Mouse (Mus musculus): Measurements from ENCODE around the gene Gm10300. TPM values are rescaled to one million over a fixed set of nuclear protein-coding genes. Genes with fewer than 3 reads are reported as not detected.

Gm10300 gene
- total RNA-seq, 2 experiments from 2014 or later: not detected

DNA sequence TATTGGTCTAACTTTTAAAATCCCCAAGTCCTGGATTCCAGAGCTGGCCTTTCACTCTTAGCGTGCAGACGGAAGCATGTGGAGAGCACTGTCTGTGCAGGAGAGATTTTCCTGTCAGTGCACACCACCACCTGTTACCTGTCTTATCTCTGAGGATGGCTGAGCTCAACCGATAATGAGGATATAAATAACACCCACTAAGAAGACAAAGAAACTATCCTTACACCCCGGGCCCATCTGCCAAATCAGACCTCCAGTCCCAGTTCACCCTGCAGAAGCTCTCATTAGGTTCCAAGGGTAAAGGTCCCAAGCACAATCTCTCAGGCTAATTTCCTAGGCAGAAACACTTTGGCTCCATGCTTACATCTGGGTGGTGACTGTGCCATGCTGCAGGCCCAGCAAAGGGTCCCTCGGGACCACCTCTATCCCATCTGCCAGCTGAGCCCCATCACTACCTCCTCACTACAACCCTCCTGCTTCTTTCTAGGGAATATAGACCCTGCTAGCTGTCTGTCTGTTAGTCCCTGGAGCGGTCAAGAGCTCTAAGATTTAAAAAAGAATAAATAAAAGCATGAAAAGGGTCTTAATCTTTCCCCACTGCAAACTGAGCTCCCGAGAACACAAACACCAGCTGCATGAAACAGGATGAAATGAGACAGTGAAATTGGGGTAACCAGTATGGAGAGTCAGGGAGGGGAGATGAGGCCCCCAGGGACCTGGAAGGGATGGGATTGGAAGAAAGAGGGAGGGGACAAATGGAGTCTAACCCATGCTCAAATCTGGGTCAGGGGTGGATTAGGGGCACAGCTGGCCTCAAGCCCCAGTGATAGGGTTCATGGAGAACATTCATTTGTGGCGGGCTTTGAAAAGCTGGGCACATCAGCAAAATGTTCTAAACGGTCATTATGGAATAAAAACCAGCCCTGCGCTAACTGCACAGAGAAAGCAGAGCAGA lies 22.9 kb upstream of the Gm10300 start:
- no peak for DNase-seq (ENCODE audit: low spot score in 2 of 2)

DNA sequence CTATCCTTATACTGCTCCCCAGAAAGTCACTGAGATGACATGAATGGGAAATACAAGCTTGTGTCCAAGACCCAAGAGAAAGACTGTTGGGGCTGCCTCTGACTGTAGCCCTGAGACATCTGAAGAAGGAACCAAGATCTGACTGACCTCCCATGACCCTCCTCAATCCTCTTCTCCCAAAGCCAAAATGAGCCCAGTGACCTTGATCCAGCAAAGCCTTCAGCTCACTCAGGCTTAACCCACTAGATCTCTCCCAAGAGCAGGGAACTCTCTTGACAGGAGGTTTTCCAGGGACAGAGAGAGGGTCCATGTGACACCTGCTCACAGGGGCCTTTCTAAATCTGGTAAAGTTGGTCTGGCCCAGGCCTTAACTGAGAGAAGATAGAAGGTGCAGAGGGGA lies 17.2 kb upstream of the Gm10300 start:
- no peak for DNase-seq (ENCODE audit: low spot score in 2 of 2)

DNA sequence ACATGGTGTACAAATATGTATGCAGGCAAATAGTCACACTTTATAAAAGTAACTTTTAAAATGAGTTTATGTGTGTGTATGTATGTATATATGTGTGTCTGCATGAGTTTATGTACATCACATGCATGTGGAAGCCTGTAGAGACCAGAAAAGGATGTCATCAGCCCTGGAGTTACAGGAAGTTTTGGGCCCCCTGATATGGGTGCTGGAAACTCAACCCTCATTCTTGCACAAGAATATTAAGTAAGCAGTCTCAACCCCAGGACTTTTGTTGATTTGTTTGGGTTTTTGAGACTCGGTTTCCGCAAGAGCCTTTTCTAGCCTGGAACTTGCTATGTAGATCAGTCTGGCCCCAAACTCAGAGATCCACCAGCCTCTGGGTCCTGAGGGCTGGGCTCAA lies 15.0 kb upstream of the Gm10300 start:
- no peak for DNase-seq (ENCODE audit: low spot score in 2 of 2)

DNA sequence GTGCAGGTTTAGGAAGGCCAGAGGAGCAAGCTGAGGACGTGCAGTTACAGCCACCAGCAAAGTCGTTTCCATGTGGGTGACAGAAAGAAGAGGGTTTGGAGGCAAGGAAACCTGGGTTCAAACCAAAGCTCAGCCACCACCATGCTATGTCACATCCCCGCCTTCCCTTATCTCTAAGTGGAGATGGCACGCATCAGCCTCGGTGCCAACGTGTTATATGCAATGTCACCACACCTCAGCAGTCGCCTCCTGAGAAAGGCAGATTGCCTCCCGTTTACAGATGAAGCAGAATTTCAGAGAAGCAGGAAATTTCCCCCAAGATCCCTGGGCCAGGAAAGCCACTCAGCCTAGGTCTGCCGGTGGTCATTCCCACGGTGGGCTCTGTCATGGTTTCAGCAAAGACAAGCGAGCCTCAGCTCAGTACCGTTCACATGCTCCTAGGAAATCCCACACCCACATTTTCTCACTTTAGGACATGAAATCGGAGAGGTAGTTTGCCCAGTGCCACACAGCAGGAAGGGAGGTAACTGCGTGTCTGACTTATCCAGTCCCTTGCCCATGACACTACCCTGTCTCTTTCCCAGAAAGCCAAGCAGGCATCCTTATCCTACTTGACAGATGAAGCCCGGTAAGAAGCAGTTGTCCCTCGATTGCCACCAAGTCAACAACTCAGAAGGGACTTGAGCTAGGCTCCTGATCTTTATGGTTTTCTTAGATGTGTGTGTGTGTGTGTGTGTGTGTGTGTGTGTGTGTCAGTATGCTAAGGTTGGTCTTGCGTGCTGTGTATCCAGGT lies 14.3 kb upstream of the Gm10300 start:
- no peak for DNase-seq (ENCODE audit: low spot score in 2 of 2)

DNA sequence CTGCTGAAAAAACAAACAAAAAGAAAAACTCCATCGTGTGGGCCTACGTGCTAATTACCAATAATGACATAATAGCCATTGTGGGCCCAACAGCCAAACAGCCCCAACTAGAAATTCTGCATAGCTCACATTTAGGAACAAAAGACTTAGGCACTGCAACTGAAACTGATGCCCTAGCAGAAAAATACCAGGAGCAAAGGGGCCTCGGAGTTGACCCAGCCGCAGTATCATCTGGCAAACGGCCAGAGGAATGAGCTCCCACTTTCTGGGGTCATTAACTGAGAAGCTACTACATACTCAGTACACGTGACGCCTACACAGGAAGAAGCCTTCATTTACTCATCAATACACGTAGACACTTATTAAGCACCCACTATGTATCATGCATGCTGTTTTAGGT lies 12.2 kb upstream of the Gm10300 start:
- DNase-seq (ENCODE audit: low spot score in 2 of 2): no peak

DNA sequence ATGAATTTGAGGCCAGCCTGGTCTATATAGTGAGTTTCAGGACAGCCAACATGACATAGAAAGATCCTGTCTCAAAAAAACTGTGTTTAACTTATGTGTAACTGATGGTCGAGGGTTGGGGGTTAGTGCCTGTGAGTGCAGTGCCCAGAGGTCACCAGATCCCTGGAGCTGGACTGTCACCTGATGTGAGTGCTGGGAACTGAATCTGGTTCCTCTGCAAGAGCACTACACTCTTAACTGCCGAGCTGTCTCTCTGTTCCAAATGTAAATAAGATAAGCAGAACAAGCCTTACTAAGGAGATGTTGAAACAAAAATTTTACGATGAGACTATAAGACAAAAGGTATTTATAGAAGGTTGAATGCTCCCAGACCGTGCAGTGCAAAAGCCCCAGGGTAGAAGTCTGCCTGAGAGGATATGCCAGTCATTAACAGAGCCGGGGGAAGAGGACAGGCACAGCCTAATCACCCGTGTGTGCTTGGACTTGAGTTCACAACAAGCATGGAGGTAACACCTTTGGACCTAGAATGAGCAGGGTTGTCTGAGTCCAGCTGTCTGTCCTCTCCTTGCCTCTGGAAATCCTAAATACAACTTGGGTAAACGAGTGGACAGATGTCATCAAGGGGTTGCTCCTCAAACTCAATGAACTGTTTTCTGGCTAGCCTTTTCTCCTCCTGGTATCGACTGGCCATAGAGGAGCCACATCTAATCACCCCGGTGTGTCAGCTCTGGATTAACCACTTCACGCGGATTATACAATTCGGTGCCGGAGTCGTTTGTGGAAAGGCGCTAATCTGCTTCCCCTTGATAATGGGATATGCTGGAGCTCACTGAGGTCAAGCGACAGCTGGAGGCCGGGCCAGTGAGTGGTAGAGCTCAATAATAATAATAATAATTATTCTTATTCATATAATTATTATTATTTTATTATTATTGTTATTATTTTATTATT lies 11.3 kb upstream of the Gm10300 start:
- DNase-seq (ENCODE audit: low spot score in 2 of 2): no peak

DNA sequence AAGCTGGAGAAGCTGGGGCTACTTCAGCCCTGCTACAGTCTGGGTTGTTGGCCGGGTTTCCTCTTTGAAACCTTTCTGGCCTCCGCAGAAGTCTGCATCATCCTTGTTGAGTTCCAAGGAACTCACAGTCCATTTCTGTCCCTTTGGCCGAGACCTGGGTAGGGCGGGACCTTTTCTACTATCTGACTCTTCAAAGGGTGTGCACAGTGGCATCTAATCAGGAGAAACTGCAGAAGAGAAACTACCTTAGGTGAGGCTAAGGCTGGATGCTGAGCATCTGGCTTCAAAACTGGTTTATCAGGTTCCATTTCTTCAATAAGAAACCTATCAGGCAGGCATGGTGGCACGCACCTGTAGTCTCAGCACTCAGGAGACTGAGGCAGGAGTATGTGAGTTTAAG lies 9.9 kb upstream of the Gm10300 start:
- DNase-seq (ENCODE audit: low spot score in 2 of 2): no peak

DNA sequence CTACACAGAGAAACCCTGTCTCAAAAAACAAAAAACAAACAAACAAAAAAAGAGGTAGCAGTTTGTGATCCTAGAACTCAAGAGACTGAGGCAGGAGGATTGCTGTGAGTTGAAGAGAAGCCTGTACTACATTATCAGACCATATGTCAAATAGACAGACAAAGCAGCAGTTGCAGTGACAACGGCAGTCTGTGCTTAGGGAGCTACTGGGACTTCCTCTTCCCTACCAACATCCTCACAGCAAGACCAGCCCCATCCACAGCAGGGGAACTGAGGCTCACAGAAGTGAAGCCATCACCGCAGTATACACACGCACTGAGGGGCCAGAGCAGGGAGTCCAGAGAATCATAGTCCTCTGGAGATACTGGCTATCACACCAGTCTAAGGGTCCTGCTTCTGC lies 8.9 kb upstream of the Gm10300 start:
- DNase-seq (ENCODE audit: low spot score in 2 of 2): no peak

DNA sequence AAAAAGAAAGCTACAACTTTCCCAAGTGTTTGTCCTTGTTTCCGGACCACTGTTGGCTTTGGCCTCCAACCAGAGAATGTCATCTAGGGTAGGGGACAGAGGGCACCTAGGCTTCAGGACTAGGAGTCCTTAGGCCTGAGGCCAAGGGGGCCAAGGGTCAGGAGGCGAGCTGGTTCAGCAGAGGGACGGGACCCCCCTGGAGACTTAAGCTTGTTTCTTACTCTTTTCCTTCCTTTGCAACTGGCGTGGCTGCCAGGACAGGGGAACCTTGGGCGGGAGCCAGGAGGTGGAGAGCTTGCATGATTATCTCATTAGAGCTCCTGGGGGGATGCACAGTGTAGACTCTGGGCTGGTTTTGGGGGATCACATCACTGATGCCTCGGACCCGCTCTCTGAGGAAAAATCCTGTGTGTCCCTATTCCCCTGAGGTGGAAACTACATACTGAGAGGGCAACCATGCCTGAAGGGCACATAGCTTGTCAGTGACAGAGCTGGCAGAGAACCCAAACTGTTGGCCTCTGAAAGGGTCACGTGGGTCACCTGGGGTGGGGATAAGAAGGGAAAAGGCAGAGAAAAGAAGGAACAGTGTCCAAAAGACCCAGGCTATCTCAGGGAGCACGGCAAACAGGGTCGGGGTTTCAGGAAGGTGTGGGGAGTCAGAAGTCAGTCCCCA lies 8.3 kb upstream of the Gm10300 start:
- DNase-seq (ENCODE audit: low spot score in 2 of 2): no peak

DNA sequence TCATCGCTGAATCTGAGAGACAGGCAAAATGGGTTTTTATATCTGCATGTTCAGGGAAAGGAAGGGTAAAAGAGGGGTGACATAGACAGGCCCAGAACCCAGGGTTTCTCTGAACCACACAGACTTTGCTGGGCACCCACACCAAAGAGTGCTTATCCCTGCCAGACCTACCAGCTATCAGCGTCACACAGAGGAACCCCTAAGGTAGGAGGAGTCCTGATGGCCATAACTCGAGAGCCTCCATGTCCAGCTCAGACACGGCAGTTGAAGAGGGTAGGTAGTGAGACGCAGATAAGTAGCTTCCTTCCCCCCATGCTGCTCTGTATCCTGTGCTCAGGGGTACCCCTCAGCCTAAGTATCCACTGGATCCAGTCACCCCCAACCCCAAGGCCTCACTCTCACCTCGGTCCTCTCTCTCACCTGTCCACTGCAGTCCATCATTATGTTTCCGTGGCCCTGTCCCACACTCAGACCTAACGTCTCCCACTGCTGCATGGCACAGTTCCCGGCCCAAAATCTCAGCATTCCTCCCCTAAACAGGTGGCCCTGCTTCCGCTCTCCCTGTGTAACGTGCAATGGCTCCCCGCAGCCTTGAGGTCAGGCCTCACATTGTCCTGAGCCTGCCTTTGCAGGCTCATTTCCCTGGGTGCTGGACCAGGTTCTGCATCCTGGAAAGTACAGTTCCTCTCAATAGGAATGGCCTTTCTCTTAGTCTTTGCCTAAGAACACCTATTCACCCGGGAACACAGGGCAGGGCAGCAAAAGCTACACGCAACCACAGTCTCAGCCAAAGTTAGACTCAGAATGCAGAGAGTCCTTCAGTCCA lies 7.2 kb upstream of the Gm10300 start:
- no peak for DNase-seq (ENCODE audit: low spot score in 2 of 2)

DNA sequence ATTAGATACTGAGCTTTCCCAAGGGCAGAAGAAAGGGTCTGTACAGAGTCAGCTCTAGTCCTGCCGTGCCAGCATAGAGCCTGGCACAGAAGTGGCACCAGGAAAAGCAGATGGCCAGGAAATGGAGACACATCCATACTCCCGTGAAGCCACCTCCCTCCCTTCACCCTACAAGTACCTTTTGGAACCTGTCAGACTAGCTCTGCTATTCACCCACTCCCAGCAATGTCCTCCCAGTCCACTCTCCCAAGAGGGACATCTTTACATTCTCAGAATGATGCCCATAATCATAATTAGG lies 6.6 kb upstream of the Gm10300 start:
- DNase-seq (ENCODE audit: low spot score in 2 of 2): no peak

DNA sequence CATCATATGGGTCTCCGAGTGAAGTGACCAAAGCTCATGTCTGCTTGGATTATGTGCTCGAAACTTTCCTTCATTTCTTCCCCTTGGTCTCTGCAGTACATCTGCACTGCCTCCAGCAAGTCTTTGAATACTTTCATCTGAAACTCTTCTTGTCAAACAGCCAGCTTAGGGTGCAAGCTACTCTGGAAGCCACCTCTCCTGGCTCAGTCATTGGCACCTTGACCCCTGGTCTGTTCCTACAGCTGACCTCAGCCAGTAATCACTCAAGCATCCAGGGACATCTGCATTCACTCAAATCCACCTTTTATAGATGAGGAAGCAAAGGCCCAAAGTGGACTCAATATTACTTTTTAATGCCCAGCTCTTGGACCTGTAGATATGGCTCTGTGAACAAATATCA lies 2.8 kb upstream of the Gm10300 start:
- no peak for DNase-seq (ENCODE audit: low spot score in 2 of 2)

DNA sequence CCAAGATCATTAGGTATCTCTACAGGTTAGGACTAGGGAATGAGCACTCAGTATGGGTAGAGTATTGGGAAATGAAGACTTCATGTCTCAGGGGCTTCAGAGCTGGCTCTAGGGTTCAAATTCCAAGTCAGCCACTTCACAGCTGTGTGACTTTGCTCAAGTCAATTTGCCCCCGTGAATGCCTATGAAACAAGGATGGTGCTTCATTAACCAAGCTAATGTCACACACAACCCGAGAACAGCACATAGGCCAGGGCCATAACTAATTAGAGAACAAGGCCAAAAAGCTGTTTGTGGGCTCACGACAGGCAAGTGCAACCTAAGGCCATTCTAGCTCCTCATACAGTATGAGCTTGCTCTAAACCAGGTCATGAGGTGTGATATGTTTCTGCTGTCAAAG lies 2.3 kb upstream of the Gm10300 start:
- DNase-seq (ENCODE audit: low spot score in 2 of 2): no peak

DNA sequence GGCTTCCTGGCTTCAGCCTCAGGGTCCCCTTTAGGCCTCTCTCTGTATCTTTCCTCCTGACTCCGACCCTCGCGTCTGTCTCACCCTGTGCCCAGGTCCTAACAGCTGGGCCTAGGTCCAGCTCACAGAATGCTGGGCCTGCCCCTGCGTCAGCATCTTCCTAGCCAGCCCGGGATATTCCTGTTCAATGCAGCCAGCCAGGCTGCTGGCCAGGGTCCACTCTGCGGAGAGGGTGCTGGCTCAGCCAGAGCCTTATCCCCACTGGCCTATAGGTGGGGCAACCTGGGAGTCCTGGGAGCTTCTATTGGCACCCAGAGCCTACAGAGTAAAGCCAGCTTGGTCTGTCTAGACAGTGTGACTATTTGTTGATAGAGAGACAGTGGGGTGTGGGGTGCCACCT lies 1.6 kb upstream of the Gm10300 start:
- DNase-seq (ENCODE audit: low spot score in 2 of 2): no peak

DNA sequence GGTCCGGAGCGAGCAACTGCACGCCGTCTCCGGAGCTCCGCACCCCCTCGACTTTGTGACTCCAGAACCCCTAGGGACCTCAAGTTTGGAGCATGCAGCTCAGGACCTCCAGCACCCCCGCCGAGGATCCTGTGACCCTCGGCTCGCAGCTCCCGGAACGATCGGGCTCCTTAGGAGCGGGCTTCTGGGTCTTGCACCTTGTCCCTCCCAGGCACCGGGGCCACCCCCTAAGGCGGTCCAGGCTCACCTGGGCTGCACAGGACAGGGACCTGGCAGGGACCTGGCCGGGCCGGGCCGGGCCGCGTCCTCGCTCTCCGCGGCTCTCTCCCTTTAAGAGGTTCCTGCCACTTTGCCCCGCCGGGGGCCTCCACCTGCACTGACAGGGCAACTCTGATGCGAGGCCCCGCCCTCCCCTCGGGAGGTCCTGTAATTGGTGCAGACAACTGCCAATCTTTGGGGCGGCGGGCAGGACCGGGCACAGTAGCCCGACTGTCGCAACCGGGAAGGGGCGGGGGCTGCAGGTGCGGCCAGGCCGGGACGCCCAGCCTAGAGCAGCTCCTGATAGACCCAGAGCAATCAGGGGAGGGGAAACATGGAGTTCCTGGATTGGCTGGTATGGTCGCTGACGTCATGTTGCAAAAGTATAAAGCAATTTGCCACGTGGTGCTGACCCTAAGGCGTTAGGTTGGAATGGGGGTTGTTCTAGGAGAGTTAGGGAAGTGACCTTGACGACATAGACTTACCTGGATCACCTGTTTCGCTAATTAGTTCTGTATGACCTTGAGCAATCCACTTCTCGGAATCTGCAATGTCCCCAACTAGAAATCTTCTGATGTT lies 654 bp downstream of the Gm10300 start, which contains the start of gene Epb41:
Gene Epb41 (minus strand): TSS at position 389 of the 837 bp plus-strand sequence.
- peak; percentile 83 to 94 for DNase-seq (ENCODE audit: low spot score in 2 of 2)

DNA sequence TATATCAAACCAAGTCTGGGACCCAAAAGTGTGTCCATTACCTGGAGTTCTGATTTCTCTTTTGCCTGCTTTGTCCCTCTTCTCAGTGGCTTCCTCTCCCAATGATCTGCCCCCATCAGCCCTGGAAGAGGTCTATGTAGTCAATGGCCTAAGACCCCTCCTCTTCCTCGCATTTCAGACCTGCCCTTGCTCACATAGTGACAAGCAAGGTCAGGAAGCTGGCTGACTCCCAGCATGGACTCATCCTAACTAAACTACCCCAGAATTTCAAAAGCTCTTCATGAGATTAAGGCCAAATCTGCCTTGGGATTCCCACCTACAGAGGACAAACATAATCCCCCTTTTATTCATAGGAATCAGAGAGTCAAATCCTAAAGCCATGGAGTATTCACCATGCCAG lies 1.3 kb downstream of the Gm10300 start:
- no peak for DNase-seq (ENCODE audit: low spot score in 2 of 2)

DNA sequence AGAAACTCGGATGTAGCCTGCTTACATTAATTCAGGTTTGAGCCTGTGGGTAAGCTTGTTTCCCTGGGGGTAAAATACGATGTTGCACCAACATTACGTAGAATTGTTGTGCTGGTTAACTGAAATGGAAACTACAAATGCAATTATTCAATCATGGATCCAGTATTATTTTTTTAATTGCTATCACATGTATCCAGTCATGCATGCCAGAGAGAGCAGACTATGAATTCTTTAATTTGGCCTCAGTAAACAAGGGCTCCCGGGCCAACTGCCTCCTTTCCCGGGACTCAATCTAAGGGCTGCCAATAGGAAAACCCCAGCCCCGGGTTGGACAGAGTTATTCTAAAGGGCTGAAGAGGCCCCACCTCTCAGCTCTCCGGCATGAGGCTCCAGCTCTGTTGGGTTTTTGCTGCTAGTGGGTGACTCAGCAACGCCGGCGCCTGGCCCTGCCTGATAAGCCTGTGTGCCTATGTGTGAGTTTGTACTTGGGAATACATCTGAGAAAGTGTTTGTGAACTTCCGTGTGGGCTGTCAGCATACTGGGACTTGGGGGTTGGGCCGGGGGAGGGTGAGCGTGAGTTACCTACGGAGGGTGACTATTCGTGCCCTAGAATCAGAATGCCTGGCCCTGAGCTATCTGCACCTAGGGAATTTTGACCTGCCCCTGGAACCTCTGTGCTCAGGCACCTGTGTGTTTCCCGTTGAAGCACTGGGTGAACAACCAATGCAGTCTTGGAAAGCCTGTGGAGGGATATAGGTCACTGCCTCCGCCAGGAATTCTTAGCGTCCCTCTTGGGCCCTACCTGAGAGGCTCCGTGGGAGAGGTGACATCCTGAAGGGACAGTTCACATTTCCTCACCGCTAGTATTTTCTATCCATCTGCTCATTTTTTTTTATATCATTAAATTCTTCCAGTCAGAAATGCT lies 2.2 kb downstream of the Gm10300 start:
- peak in 1 of 2 experiments; percentile 40 for DNase-seq (ENCODE audit: low spot score in 2 of 2)

DNA sequence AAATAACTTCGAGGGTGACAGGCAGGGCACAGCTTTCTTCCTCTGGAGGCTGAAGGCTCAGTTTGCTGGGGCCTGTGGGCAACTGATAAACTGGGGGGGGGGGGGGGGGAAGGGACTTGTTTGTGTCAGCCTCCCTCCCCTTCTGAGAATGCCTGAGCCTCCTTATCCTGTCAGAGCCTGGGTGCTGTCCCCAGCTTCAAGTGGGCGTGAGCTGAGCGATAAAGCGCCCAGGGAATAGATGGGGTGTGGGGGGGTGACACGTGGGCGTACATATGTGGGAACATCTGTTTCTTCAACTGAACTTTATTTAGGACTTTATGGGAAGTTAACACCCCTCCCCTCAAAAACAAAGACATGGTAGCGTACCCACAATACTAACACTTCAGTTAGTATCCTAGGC lies 2.9 kb downstream of the Gm10300 start:
- DNase-seq (ENCODE audit: low spot score in 2 of 2): no peak
